Mouse (Mus musculus) midbrain, embryonic 11.5 days (tissue): ENCODE results near the gene Dcaf11. TPM values are rescaled to one million over a fixed set of nuclear protein-coding genes. Genes with fewer than 3 reads are reported as not detected.

Experiments used
- ATAC-seq: fragments of 200-750 bp; cut with Nextera tagmentation; 2 replicates; pipeline ENCODE4 v1.8.0; 2017; ENCODE audit warnings: moderate TSS enrichment, moderate library complexity; ENCODE audit not compliant: low FRiP score
- DNase-seq: peaks from one replicate; pipeline ENCODE4 v3.0.0; 2015; ENCODE audit warnings: low spot score; ENCODE audit errors: missing footprints
- H3K27ac ChIP-seq: fragments of 300-500 bp; sonication (generic); 2 replicates; pipeline ENCODE4 v1.5.1; 2014; ENCODE audit warnings: low read depth, low read length
- H3K27me3 ChIP-seq: fragments of 300-500 bp; sonication (generic); 2 replicates; pipeline ENCODE4 v1.6.1; 2014; ENCODE audit warnings: mild to moderate bottlenecking, low read length, moderate library complexity, mixed read lengths; ENCODE audit not compliant: control insufficient read depth, insufficient read depth
- H3K36me3 ChIP-seq: fragments of 300-500 bp; sonication (generic); 2 replicates; pipeline ENCODE4 v1.6.1; 2014; ENCODE audit warnings: mild to moderate bottlenecking, low read length, moderate library complexity, mixed read lengths; ENCODE audit not compliant: control insufficient read depth, insufficient read depth
- H3K4me1 ChIP-seq: fragments of 300-500 bp; sonication (generic); 2 replicates; pipeline ENCODE4 v1.6.1; 2014; ENCODE audit warnings: low read length; ENCODE audit not compliant: control insufficient read depth, insufficient read depth
- H3K4me2 ChIP-seq: fragments of 300-500 bp; sonication (generic); 2 replicates; pipeline ENCODE4 v1.6.1; 2014; ENCODE audit warnings: mild to moderate bottlenecking, moderate library complexity
- H3K4me3 ChIP-seq: fragments of 300-500 bp; sonication (generic); 2 replicates; pipeline ENCODE4 v1.5.1; 2014; ENCODE audit warnings: low read depth, low read length
- H3K9ac ChIP-seq: fragments of 300-500 bp; sonication (generic); 2 replicates; pipeline ENCODE4 v1.6.1; 2014; ENCODE audit warnings: low read length
- H3K9me3 ChIP-seq: fragments of 300-500 bp; sonication (generic); 2 replicates; pipeline ENCODE4 v1.6.1; 2016; ENCODE audit warnings: low read length; ENCODE audit not compliant: control insufficient read depth
- WGBS: fragments of 180-500 bp; shearing (Covaris S2); extraction: QIAGEN DNeasy Blood & Tissue Kit; methylation state at CpG from one replicate; pipeline ENCODE4 v1.1.7; 2014; 5-methylcytosine and 5-hydroxymethylcytosine counted together
- polyA plus RNA-seq: library from polyadenylated mRNA; unstranded; fragments of >200 nt; fragmentation: Nextera tagmentation; extraction: Ambion mirVana; gene quantifications from 2 replicates; pipeline ENCODE4 v1.2.1, GENCODE M21; 2014

Dcaf11 gene
- polyA plus RNA-seq, 1 experiment from 2014 or later = 76.4 TPM

DNA sequence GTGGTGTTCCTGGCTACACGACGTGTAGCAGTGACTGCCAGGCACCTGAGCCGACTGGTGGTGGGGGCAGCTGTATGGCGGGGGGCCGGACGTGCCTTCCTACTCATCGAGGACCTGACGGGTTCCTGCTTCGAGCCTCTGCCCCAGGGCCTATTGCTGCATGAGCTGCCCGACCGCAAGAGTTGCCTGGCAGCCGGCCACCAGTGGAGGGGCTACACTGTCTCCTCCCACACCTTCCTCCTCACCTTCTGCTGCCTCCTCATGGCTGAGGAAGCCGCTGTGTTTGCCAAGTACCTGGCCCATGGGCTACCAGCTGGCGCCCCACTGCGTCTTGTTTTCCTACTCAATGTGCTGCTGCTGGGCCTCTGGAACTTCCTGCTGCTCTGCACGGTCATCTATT is 16.6 kb downstream of the Dcaf11 start:
- Histone ChIP-seq H3K9me3 (no peaks in the 10 kb centered on the region), H3K4me2 (no peak overlapping the region), H3K4me3 (no peak overlapping the region), H3K27me3 (no peaks in the 10 kb centered on the region), H3K27ac (no peak overlapping the region), H3K9ac (no peak overlapping the region), H3K36me3 (peaks cover 5% of the 10 kb centered on the region; the same call in 1 of the 2 replicates), H3K4me1 (peaks cover 11% of the 10 kb centered on the region)
- no peak for DNase-seq
- 83% methylated on average over 16 of the region's 16 CpGs for WGBS
- ATAC-seq = no peak

DNA sequence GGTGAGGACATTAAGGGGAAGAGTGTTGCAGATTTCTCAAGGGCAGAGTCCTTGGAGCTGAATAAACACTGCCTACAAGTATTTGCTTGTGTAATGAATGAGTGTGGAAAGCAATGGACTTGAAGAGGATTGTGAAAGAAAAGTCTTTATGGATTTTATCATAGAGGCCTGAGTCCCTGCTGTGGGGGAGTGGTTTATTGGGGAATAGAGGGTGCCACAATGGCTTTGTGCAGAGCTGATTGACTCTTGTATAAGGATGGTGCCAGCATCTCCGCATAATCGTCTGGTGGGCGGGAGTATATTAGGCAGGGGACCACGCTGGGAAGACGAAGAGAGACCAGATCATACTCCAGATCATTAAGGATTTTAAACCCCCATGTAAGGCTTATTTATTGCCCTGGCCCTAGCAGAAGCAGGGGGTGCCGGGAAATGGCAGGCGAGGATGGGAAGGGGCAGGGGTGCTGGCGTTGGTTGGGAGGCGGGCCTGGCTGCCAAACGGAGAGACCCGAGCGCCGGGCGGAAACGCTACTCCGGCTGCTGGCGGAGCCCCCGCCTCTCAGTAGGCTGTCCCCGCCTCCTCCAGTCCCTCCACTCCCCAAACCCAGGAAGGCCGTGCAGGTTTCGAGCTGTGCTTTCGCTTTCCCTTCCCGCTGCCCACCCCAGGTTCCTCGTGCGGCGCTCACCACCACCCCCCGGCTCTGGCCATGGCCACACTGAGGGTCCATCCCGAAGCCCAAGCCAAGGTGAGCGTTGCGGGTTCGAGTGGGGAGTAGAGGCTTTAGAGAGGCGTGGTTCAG is 18.3 kb downstream of the Dcaf11 start, which contains the start of gene Psme1:
Psme1 (plus strand) TSS at position 253 of the 797 bp plus-strand sequence.
- Histone ChIP-seq H3K4me3 (peak within 1 kb of the TSS; percentile 57), H3K9ac (peak within 1 kb of the TSS; percentile 90), H3K4me1 (peaks cover 11% of the 10 kb centered on the region), H3K9me3 (no peaks in the 10 kb centered on the region), H3K27me3 (no peaks in the 10 kb centered on the region), H3K4me2 (peak within 1 kb of the TSS; percentile 80), H3K36me3 (peaks cover 9% of the 10 kb centered on the region; the same call in 1 of the 2 replicates), H3K27ac (peak within 1 kb of the TSS; percentile 45)
- DNase-seq (peak; percentile 95), ATAC-seq (peak; percentile 85)
- under 1% methylated on average over 32 of the region's 32 CpGs for WGBS

DNA sequence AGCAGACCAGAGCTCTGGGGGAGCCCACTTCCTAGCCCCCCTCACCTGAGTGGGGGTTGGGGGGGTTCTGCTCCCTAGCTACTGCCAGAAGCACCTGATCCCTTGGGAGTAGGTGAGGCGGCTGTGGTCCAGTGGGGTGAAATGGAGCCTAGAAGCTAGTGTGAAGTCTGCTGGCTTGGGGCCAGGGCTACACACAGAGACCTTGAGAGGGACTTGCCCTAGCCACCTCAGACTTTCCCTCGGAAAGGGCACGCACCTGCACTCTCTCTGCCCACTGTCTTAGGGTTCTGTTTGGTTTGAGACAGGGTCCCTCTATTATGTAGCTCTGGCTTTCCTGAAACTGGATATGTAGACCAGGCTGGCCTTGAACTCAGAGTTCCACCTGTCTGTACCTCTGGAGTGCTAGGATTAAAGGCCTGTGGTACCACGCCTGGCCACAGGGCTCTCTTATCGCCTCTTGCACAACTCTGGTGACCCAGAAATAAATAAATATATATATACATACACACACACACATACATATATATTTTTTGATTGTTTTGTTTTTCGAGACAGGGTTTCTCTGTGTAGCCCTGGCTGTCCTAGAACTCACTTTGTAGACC is 19.0 kb downstream of the Dcaf11 start:
- peak overlapping the region; percentile 80 for H3K4me2 ChIP-seq

DNA sequence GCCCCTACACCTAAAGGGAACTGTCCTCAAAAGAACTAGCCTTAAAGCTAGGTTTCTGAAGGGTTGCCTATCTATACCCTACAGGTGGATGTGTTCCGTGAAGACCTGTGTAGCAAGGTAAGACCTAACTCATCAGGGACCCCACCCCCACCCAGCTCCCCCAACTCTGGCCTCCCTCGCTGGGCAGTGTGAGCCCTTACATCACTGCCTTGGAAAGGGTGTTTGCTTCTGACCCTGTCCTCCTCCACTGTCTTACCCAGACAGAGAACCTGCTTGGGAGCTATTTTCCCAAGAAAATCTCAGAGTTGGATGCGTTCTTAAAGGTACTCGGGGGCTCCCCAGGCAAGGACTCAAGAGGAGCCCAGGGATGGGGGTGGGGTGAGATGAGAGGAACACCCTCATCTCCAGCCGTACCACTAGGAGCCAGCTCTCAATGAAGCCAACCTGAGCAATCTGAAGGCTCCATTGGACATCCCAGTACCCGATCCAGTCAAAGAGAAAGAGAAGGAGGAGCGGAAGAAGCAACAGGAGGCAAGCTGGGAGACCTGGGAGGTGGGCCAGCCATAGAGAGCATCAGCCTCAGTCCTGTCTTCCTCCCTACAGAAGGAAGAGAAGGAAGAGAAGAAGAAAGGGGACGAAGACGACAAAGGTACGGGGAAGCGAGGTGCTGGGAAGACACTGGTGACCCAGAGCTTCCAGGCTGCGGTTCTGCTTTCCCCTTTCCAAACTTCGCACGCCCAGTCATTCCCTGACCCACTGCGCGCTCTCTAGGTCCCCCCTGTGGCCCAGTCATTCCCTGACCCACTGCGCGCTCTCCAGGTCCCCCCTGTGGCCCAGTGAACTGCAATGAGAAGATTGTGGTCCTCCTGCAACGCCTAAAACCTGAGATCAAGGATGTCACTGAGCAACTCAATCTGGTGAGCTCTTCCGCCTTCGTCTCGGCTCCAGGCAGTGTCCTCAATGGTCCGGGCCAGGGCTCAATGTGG is 20.0 kb downstream of the Dcaf11 start:
- no peak for ATAC-seq
- H3K27me3 ChIP-seq = no peaks in the 10 kb centered on the region
- WGBS = 81% methylated on average over 23 of the region's 23 CpGs
- peaks cover 13% of the 10 kb centered on the region for H3K4me1 ChIP-seq
- H3K9ac ChIP-seq = no peak overlapping the region
- peaks cover 9% of the 10 kb centered on the region; the same call in 1 of the 2 replicates for H3K36me3 ChIP-seq
- H3K4me3 ChIP-seq = no peak overlapping the region
- H3K9me3 ChIP-seq = no peaks in the 10 kb centered on the region
- DNase-seq = no peak
- H3K4me2 ChIP-seq = no peak overlapping the region
- no peak overlapping the region for H3K27ac ChIP-seq

More for the DNA sequence above, 19.0 kb downstream of the Dcaf11 start:
- no peak for DNase-seq
- WGBS = 25% methylated on average over 6 of the region's 6 CpGs
- peak; percentile 60; the same call in 1 of the 2 replicates for ATAC-seq
- Histone ChIP-seq H3K9ac (peak overlapping the region; percentile 90), H3K9me3 (no peaks in the 10 kb centered on the region), H3K27me3 (no peaks in the 10 kb centered on the region), H3K4me3 (peak overlapping the region; percentile 57), H3K27ac (no peak overlapping the region; the same call in 1 of the 2 replicates), H3K4me1 (peaks cover 11% of the 10 kb centered on the region), H3K36me3 (peaks cover 9% of the 10 kb centered on the region; the same call in 1 of the 2 replicates)

DNA sequence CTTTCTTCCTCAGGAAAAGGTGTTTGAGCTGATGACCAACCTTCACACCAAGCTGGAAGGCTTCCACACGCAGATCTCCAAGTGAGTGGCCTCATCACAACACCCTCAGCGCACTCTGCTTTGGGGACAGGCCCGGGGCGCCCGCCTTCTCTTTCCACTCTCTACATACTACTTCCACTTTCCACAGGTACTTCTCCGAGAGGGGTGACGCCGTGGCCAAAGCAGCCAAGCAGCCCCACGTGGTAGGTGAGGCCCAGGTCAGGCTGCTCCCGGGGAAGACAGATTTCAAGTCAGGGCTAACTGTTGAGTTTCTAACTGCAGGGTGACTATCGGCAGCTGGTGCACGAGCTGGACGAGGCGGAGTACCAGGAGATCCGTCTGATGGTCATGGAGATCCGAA is 20.9 kb downstream of the Dcaf11 start:
- Histone ChIP-seq H3K4me1 (peaks cover 13% of the 10 kb centered on the region), H3K36me3 (peaks cover 9% of the 10 kb centered on the region; the same call in 1 of the 2 replicates), H3K27me3 (no peaks in the 10 kb centered on the region), H3K9ac (no peak overlapping the region), H3K27ac (no peak overlapping the region; the same call in 1 of the 2 replicates), H3K4me2 (no peak overlapping the region), H3K9me3 (no peaks in the 10 kb centered on the region), H3K4me3 (no peak overlapping the region)
- DNase-seq (no peak), ATAC-seq (no peak)
- 94% methylated on average over 16 of the region's 16 CpGs for WGBS

DNA sequence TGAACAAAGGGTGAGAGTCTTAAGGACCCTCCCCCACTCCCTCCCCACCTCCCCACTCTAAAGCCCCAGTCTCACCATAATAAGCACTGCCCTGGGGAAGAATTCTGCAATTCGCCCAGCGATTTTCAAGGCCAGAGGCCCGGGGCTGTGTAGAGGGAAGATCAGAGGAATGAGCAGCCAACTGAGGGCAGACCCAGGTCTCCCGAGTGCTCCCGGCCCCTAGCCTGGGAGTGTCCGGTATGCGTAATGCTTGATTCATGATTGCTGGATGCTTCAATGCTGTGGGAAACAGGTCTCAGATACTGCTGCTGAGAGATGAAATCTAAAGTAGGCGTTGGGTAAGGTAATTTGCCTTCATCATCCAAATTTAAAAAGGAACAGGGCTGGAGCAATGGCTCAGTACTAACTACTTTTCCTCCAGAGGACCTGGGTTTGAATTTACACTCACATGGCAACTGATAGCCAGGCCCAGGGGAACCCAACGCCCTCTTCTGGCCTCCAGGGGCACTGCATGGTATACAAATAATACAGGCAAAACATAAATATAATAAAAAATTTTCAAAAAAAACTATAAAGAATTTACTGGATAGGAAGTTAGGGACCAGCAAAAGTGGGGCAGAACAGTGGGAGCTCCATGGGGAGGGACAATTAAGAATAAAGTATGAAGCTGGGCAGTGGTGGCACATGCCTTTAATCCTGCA is 22.3 kb downstream of the Dcaf11 start:
- H3K4me2 ChIP-seq = no peak overlapping the region
- WGBS = 75% methylated on average over 9 of the region's 9 CpGs
- H3K36me3 ChIP-seq = peaks cover 9% of the 10 kb centered on the region; the same call in 1 of the 2 replicates
- no peak for DNase-seq
- H3K27me3 ChIP-seq = no peaks in the 10 kb centered on the region
- no peak overlapping the region for H3K27ac ChIP-seq
- no peaks in the 10 kb centered on the region for H3K9me3 ChIP-seq
- H3K9ac ChIP-seq = no peak overlapping the region
- no peak for ATAC-seq
- H3K4me3 ChIP-seq = no peak overlapping the region
- H3K4me1 ChIP-seq = peaks cover 13% of the 10 kb centered on the region

DNA sequence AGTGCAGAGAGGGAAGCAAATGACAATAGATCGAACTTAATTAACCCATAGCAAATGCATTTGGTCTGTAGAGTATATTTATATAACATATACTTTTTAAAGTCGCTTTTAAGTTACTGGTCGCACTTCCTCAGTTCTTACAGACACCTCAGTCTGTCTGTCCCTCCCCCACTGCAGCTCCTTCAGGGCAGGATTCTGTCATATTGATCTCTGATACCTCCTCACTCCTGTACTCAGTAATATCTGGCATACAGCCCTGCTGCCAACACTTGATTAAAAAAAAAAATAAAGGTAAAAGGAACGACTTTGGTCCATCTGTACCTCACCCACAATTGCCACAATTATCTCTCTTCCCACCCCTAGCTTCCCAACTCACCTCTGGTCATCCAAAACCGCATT is 24.5 kb downstream of the Dcaf11 start:
- H3K4me3 ChIP-seq = peak overlapping the region; percentile 43
- WGBS = 31% methylated on average over 5 of the region's 5 CpGs
- no peaks in the 10 kb centered on the region for H3K9me3 ChIP-seq
- peak overlapping the region; percentile 65 for H3K9ac ChIP-seq
- no peak for DNase-seq
- peak overlapping the region; percentile 60 for H3K4me2 ChIP-seq
- peaks cover 2% of the 10 kb centered on the region for H3K4me1 ChIP-seq
- H3K36me3 ChIP-seq = peaks cover 9% of the 10 kb centered on the region; the same call in 1 of the 2 replicates
- no peaks in the 10 kb centered on the region for H3K27me3 ChIP-seq
- H3K27ac ChIP-seq = no peak overlapping the region
- ATAC-seq = no peak
